Mouse (Mus musculus) ES-Bruce4 (cell line): ENCODE results near the gene Dnah8. TPM values are rescaled to one million over a fixed set of nuclear protein-coding genes. Genes with fewer than 3 reads are reported as not detected.
"Not testable (repeated sequence)": the region's sequence is repeated elsewhere in the genome, so short reads cannot be mapped to it uniquely, and the experiment has no call there.

Source experiments
- H3K27ac ChIP-seq: 2 replicates; pipeline ENCODE4 v1.5.1; 2012; ENCODE audit warnings: low read length, inconsistent platforms; ENCODE audit not compliant: insufficient read depth
- H3K27me3 ChIP-seq: 2 replicates; pipeline ENCODE4 v1.6.1; 2012; ENCODE audit warnings: mild to moderate bottlenecking, low read length, inconsistent platforms; ENCODE audit not compliant: control insufficient read depth, poor library complexity, insufficient read depth, severe bottlenecking
- H3K36me3 ChIP-seq: 2 replicates; pipeline ENCODE4 v1.6.1; 2012; ENCODE audit warnings: inconsistent platforms, mild to moderate bottlenecking, low read length, moderate library complexity; ENCODE audit not compliant: control insufficient read depth, poor library complexity, insufficient read depth, severe bottlenecking
- H3K4me1 ChIP-seq: one replicate; pipeline ENCODE4 v1.8.1; 2011; ENCODE audit warnings: low read length; ENCODE audit not compliant: control insufficient read depth, insufficient read depth
- H3K4me3 ChIP-seq: 2 replicates; pipeline ENCODE4 v1.5.1; 2011; ENCODE audit warnings: low read depth, mild to moderate bottlenecking, low read length
- H3K9ac ChIP-seq: 2 replicates; pipeline ENCODE4 v1.6.1; 2012; ENCODE audit warnings: low read depth, mild to moderate bottlenecking, inconsistent platforms; ENCODE audit not compliant: poor library complexity, severe bottlenecking
- H3K9me3 ChIP-seq: replicated peaks from 2 replicates; pipeline ENCODE4 v1.6.1; 2012; ENCODE audit warnings: mild to moderate bottlenecking, low read length, inconsistent platforms; ENCODE audit not compliant: control insufficient read depth, poor library complexity, insufficient read depth, severe bottlenecking
- CTCF ChIP-seq: IDR thresholded peaks from one replicate; pipeline ENCODE4 v1.8.1; 2011; ENCODE audit warnings: low read depth, low read length
- EP300 ChIP-seq: IDR thresholded peaks from 2 replicates; pipeline ENCODE4 v1.6.1; 2011; ENCODE audit warnings: low read depth, low read length; ENCODE audit not compliant: insufficient read depth
- POLR2A ChIP-seq: IDR thresholded peaks from one replicate; pipeline ENCODE4 v1.8.1; 2011; ENCODE audit warnings: low read length; ENCODE audit not compliant: insufficient read depth
- polyA plus RNA-seq: library from polyadenylated mRNA; stranded (reverse); fragments of >200 nt; gene quantifications from 2 replicates; pipeline ENCODE4 v1.2.4, GENCODE M21; 2011; ENCODE audit warnings: low read depth; ENCODE audit not compliant: missing spikeins, insufficient read depth, insufficient read length

Gene Dnah8
- 25.8 and 34.7 TPM in 2 replicates for polyA plus RNA-seq

- not testable (repeated sequence) for H3K4me3 ChIP-seq, H3K9ac ChIP-seq, H3K4me1 ChIP-seq, H3K36me3 ChIP-seq, H3K27me3 ChIP-seq, H3K27ac ChIP-seq, H3K9me3 ChIP-seq
These were observed at the start of gene Dnah8 for GRCm38 (mm10) chr17:30624132-30624531. Gene Dnah8, plus strand, starts transcription at chr17:30624354.

- no peak overlapping the region for H3K4me3 ChIP-seq
- H3K27ac ChIP-seq, result no peak overlapping the region
- H3K36me3 ChIP-seq, result no peaks in the 10 kb centered on the region
- peak overlapping the region; percentile 71; the same call in 1 of the 2 replicates for H3K9ac ChIP-seq
- H3K27me3 ChIP-seq, result no peaks in the 10 kb centered on the region
- TF ChIP-seq EP300, result no peak
- no peaks in the 10 kb centered on the region for H3K9me3 ChIP-seq
- no peaks in the 10 kb centered on the region for H3K4me1 ChIP-seq
These were observed 49.4 kb upstream of the Dnah8 start for GRCm38 (mm10) chr17:30574783-30575075.

- peak overlapping the region; percentile 87 for H3K4me3 ChIP-seq
- no peaks in the 10 kb centered on the region for H3K9me3 ChIP-seq
- no peaks in the 10 kb centered on the region for H3K4me1 ChIP-seq
- no peak for TF ChIP-seq EP300
- TF ChIP-seq CTCF, result no peak
- TF ChIP-seq POLR2A, result no peak
- no peaks in the 10 kb centered on the region for H3K36me3 ChIP-seq
- H3K27ac ChIP-seq, result no peak overlapping the region
- peak overlapping the region; percentile 71 for H3K9ac ChIP-seq
- H3K27me3 ChIP-seq, result no peaks in the 10 kb centered on the region
These were observed 48.8 kb upstream of the Dnah8 start for GRCm38 (mm10) chr17:30575121-30575904.

GRCm38 (mm10) chr17:30575941-30576773 lies 48.0 kb upstream of the Dnah8 start, which contains the start of gene Btbd9:
Gene Btbd9, minus strand, starts transcription at chr17:30576488.
- Histone ChIP-seq H3K36me3 (no peaks in the 10 kb centered on the region), H3K27ac (no peak within 1 kb of the TSS), H3K9ac (peak within 1 kb of the TSS; percentile 71), H3K4me3 (peak within 1 kb of the TSS; percentile 87), H3K4me1 (no peaks in the 10 kb centered on the region), H3K27me3 (no peaks in the 10 kb centered on the region), H3K9me3 (no peaks in the 10 kb centered on the region)
- peak; percentile 54 for TF ChIP-seq POLR2A
- no peak for TF ChIP-seq CTCF
- TF ChIP-seq EP300, result 0 out of 2 replicates have a peak, but pooled peaks have one; percentile 13

GRCm38 (mm10) chr17:30576946-30577345 lies 47.2 kb upstream of the Dnah8 start:
- no peak for TF ChIP-seq EP300
- no peak for TF ChIP-seq POLR2A
- TF ChIP-seq CTCF, result no peak
- no peaks in the 10 kb centered on the region for H3K27me3 ChIP-seq
- H3K9me3 ChIP-seq, result no peaks in the 10 kb centered on the region
- peak overlapping the region; percentile 80 for H3K4me3 ChIP-seq
- H3K27ac ChIP-seq, result no peak overlapping the region
- H3K9ac ChIP-seq, result peak overlapping the region; percentile 71
- no peaks in the 10 kb centered on the region for H3K4me1 ChIP-seq
- H3K36me3 ChIP-seq, result no peaks in the 10 kb centered on the region

GRCm38 (mm10) chr17:30580781-30581180 lies 43.4 kb upstream of the Dnah8 start:
- Histone ChIP-seq H3K27me3 (no peaks in the 10 kb centered on the region), H3K9me3 (no peaks in the 10 kb centered on the region), H3K36me3 (no peaks in the 10 kb centered on the region), H3K9ac (no peak overlapping the region), H3K4me3 (no peak overlapping the region), H3K4me1 (no peaks in the 10 kb centered on the region), H3K27ac (no peak overlapping the region)
- TF ChIP-seq POLR2A (no peak), CTCF (no peak), EP300 (no peak)
